Mouse (Mus musculus): ENCODE data around the gene Fcgbp. TPM values are rescaled to one million over a fixed set of nuclear protein-coding genes. Genes with fewer than 3 reads are reported as not detected.
"Not testable (repeated sequence)": the region's sequence is repeated elsewhere in the genome, so short reads cannot be mapped to it uniquely, and the experiment has no call there.

Fcgbp gene
- total and polyA plus RNA-seq, 3 experiments = not detected

GRCm38 (mm10) chr7:28149841-28150240 is 78.8 kb downstream of the Fcgbp start:
- H3K27ac ChIP-seq (ENCODE audit: control insufficient read depth, low read depth, low read length) = no peak overlapping the region
- H3K79me2 ChIP-seq (ENCODE audit: control insufficient read depth, insufficient read depth, low read length, poor library complexity) = no peaks in the 10 kb centered on the region
- peaks cover 0 to 10% of the 10 kb centered on the region in 2 experiments; a peak in 2 of 4 replicates for H3K4me1 ChIP-seq (ENCODE audit: control insufficient read depth in 1 of 2, insufficient read depth in 2 of 2, low read length in 2 of 2)
- H3K4me3 ChIP-seq (ENCODE audit: control insufficient read depth in 1 of 2, insufficient read depth in 1 of 2, low read depth in 2 of 2, low read length in 2 of 2) = no peak overlapping the region
- no peaks in the 10 kb centered on the region for H3K36me3 ChIP-seq (ENCODE audit: control insufficient read depth in 1 of 2, insufficient read depth in 2 of 2, low read length in 2 of 2)
- no peak overlapping the region for H3K9ac ChIP-seq (ENCODE audit: control insufficient read depth, low read depth, low read length, poor library complexity, severe bottlenecking)
- no peak for DNase-seq (ENCODE audit: low read depth, low spot score)
- TF ChIP-seq POLR2AphosphoS2 (IDR thresholded peaks at IDR 0.05; ENCODE audit: low read length) (no peak), ZNF384 (IDR thresholded peaks at IDR 0.05; ENCODE audit: low read depth, low read length) (no peak), UBTF (IDR thresholded peaks at IDR 0.05; ENCODE audit: borderline replicate concordance, insufficient read depth, low read depth, low read length) (no peak), KAT2A (conservative IDR thresholded peaks at IDR 0.05; ENCODE audit: low read depth, low read length) (no peak), GABPA (IDR thresholded peaks at IDR 0.05; ENCODE audit: low read depth, low read length) (no peak), ZMIZ1 (IDR thresholded peaks at IDR 0.05; ENCODE audit: low read depth, low read length) (no peak), TAL1 (IDR thresholded peaks at IDR 0.05; ENCODE audit: low read length) (no peak), EP300 (IDR thresholded peaks at IDR 0.05; ENCODE audit: low read depth in 1 of 2, low read length in 2 of 2) (no peak), HCFC1 (IDR thresholded peaks at IDR 0.05; ENCODE audit: low read depth, low read length) (no peak), MEF2A (IDR thresholded peaks at IDR 0.05; ENCODE audit: extremely low read depth, insufficient replicate concordance, low read depth, low read length, poor library complexity, severe bottlenecking) (no peak), POLR2AphosphoS5 (IDR thresholded peaks at IDR 0.05; ENCODE audit: borderline replicate concordance, low read depth, low read length) (no peak), BHLHE40 (IDR thresholded peaks at IDR 0.05; ENCODE audit: borderline replicate concordance, low read depth, low read length) (no peak), MAFK (IDR thresholded peaks at IDR 0.05; ENCODE audit: borderline replicate concordance, low read depth, low read length) (no peak), USF2 (IDR thresholded peaks at IDR 0.05; ENCODE audit: borderline replicate concordance in 1 of 2, insufficient read depth in 1 of 2, low read depth in 1 of 2, low read length in 2 of 2) (no peak), GATA1 (IDR thresholded peaks at IDR 0.05; ENCODE audit: low read depth, low read length) (no peak), TBP (IDR thresholded peaks at IDR 0.05; ENCODE audit: low read depth, low read length) (no peak), RCOR1 (IDR thresholded peaks at IDR 0.05; ENCODE audit: low read depth, low read length) (no peak), MXI1 (IDR thresholded peaks at IDR 0.05; ENCODE audit: low read depth, low read length) (no peak), ELF1 (IDR thresholded peaks at IDR 0.05; ENCODE audit: low read depth, low read length) (no peak)
- no peaks in the 10 kb centered on the region for H3K9me3 ChIP-seq (replicated peaks; ENCODE audit: insufficient read depth, low read length)
- no peaks in the 10 kb centered on the region; a peak in 1 of 4 replicates for H3K27me3 ChIP-seq (ENCODE audit: control insufficient read depth in 1 of 2, insufficient read depth in 2 of 2, low read length in 2 of 2)

GRCm38 (mm10) chr7:28151584-28152221 is 80.7 kb downstream of the Fcgbp start:
- H3K79me2 ChIP-seq (ENCODE audit: control insufficient read depth, insufficient read depth, low read length, poor library complexity) = no peaks in the 10 kb centered on the region
- H3K27ac ChIP-seq (ENCODE audit: control insufficient read depth, low read depth, low read length) = no peak overlapping the region
- no peaks in the 10 kb centered on the region for H3K36me3 ChIP-seq (ENCODE audit: control insufficient read depth in 1 of 2, insufficient read depth in 2 of 2, low read length in 2 of 2)
- H3K4me1 ChIP-seq (ENCODE audit: control insufficient read depth in 1 of 2, insufficient read depth in 2 of 2, low read length in 2 of 2) = peaks cover 0 to 10% of the 10 kb centered on the region in 2 experiments; a peak in 2 of 4 replicates
- peak; percentile 49 for DNase-seq (ENCODE audit: low read depth, low spot score)
- H3K27me3 ChIP-seq (ENCODE audit: control insufficient read depth in 1 of 2, insufficient read depth in 2 of 2, low read length in 2 of 2) = no peaks in the 10 kb centered on the region
- TF ChIP-seq MXI1 (IDR thresholded peaks at IDR 0.05; ENCODE audit: low read depth, low read length) (no peak), SMC3 (IDR thresholded peaks at IDR 0.05; ENCODE audit: low read depth, low read length) (peak; percentile 68), SIN3A (IDR thresholded peaks at IDR 0.05; ENCODE audit: low read length) (no peak), CTCF (IDR thresholded peaks at IDR 0.05 in 2 of 3, conservative IDR thresholded peaks at IDR 0.05 in 1 of 3; ENCODE audit: control insufficient read depth in 1 of 3, insufficient read depth in 1 of 3, low read depth in 2 of 3, low read length in 3 of 3, poor library complexity in 1 of 3, severe bottlenecking in 1 of 3) (peak; percentile 64 to 76 (median 70)), ZNF384 (IDR thresholded peaks at IDR 0.05; ENCODE audit: low read depth, low read length) (no peak), RAD21 (IDR thresholded peaks at IDR 0.05; ENCODE audit: low read depth, low read length) (peak; percentile 30), GATA1 (IDR thresholded peaks at IDR 0.05; ENCODE audit: low read depth, low read length) (no peak)
- no peak overlapping the region for H3K4me3 ChIP-seq (ENCODE audit: control insufficient read depth in 1 of 2, insufficient read depth in 1 of 2, low read depth in 2 of 2, low read length in 2 of 2)
- H3K9ac ChIP-seq (ENCODE audit: control insufficient read depth, low read depth, low read length, poor library complexity, severe bottlenecking) = no peak overlapping the region
- H3K9me3 ChIP-seq (replicated peaks; ENCODE audit: insufficient read depth, low read length) = no peaks in the 10 kb centered on the region

- DNase-seq (ENCODE audit: low read depth, low spot score); H3K36me3 ChIP-seq (ENCODE audit: control insufficient read depth in 1 of 2, insufficient read depth in 2 of 2, low read length in 2 of 2); H3K27ac ChIP-seq (ENCODE audit: control insufficient read depth, low read depth, low read length); H3K9ac ChIP-seq (ENCODE audit: control insufficient read depth, low read depth, low read length, poor library complexity, severe bottlenecking); H3K9me3 ChIP-seq (replicated peaks; ENCODE audit: insufficient read depth, low read length); H3K79me2 ChIP-seq (ENCODE audit: control insufficient read depth, insufficient read depth, low read length, poor library complexity); H3K27me3 ChIP-seq (ENCODE audit: control insufficient read depth in 1 of 2, insufficient read depth in 2 of 2, low read length in 2 of 2); H3K4me1 ChIP-seq (ENCODE audit: control insufficient read depth in 1 of 2, insufficient read depth in 2 of 2, low read length in 2 of 2); H3K4me3 ChIP-seq (ENCODE audit: control insufficient read depth in 1 of 2, insufficient read depth in 1 of 2, low read depth in 2 of 2, low read length in 2 of 2): not testable (repeated sequence)
These were observed 82.6 kb downstream of the Fcgbp start for GRCm38 (mm10) chr7:28153595-28153994.

Measured in MEL (cell line).